ENCODE assay signal across 15 mouse cellular contexts in the genomic region with DNA sequence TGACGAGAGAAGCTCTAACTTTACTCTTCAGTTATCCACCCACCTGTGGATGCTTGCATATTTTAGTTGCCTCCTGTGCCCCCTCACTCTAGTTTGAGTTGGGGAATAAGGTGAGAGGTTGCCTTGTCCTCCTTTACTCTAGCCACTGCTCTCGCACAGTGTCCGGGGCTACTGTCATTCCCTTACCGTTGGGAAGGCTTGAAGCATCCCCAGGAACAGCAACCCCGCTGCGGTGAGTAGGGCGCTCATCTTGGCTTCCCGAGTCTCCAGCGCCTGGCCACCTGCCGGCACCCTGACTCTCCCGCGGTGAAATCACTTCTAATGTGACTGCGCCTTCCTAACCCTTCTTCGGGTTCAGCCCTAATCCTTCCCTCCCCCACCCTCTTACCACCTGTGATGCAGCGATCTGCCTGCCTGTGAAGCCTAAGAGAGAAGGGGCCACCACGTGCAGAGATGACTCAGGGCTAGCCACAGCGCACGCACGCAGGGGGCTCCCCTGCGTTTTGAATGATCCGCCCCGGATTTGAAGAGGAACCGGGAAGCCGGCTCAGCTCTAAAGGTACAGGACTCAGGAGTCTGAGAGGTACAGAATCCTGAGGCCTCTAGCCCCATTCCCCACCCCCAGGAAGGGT. TPM values are rescaled to one million over a fixed set of nuclear protein-coding genes. Genes with fewer than 3 reads are reported as not detected.
DNase-seq lines count a peak whose midpoint lies in the region; ATAC-seq and TF ChIP-seq lines count a peak whose summit lies in the region.
"Had no signal": no experiment of that assay in that cellular context is flagged by ENCODE, and none has a peak within 500 bp of the region (broad histone marks: within the 10 kb centered on the region; RNA-seq: fewer than 3 reads in every experiment).

Tnfrsf8 (minus strand) TSS at position 329 of the 632 bp plus-strand sequence.

- H3K27me3 ChIP-seq in midbrain, postnatal 0 days (ENCODE audit: insufficient read depth, low read length), result peaks cover 4% of the 10 kb centered on the region; the same call in 1 of the 2 replicates
- H3K27me3 ChIP-seq in midbrain, embryonic 11.5 days (ENCODE audit: control insufficient read depth, insufficient read depth, low read length), result no peaks in the 10 kb centered on the region; the same call in 1 of the 2 replicates

- intact Hi-C loops in left cerebral cortex, postnatal 36 days (cut with DNase I), result no loop called here

- no peak within 1 kb of the TSS for H3K9ac ChIP-seq in midbrain, postnatal 0 days (replicated peaks; ENCODE audit: low read length, poor library complexity, severe bottlenecking)
- H3K9ac ChIP-seq in midbrain, embryonic 11.5 days (ENCODE audit: low read length), result no peak within 1 kb of the TSS
- H3K9ac ChIP-seq: forebrain, embryonic 12.5 days; limb, embryonic 12.5 days had no signal

- DNase-seq in midbrain, postnatal 0 days (ENCODE audit: low spot score), result no peak
- no peak for DNase-seq in midbrain, embryonic 11.5 days (ENCODE audit: low spot score, missing footprints)
- DNase-seq in T-cell, adult 2 months (ENCODE audit: low spot score), result peak; percentile 48
- peak; percentile 75 for DNase-seq in thymus, postnatal 4 days
- no peak for DNase-seq in left cerebral cortex, postnatal 36 days (ENCODE audit: low spot score in 2 of 2)
- no peak for DNase-seq in MN1 (ENCODE audit: low spot score)
- DNase-seq: adrenal gland, postnatal 36 days; cerebellum, adult 18-20 months; heart, adult 2 months; lung, adult 2 months; spleen, adult 18-20 months had no signal

- ATAC-seq in midbrain, postnatal 0 days (ENCODE audit: low FRiP score), result no peak
- ATAC-seq in midbrain, embryonic 11.5 days (ENCODE audit: low FRiP score), result no peak
- peak; percentile 49 for ATAC-seq in megakaryocyte progenitor cell, adult 5-6 weeks (replicated peaks; ENCODE audit: poor library complexity)

- no peak within 1 kb of the TSS for H3K27ac ChIP-seq in midbrain, postnatal 0 days (ENCODE audit: low read depth, low read length)
- no peak within 1 kb of the TSS for H3K27ac ChIP-seq in midbrain, embryonic 11.5 days (ENCODE audit: low read depth, low read length)
- H3K27ac ChIP-seq: forebrain, embryonic 12.5 days; heart, adult 2 months; limb, embryonic 12.5 days; midbrain, embryonic 10.5 days had no signal

- no peaks in the 10 kb centered on the region for H3K9me3 ChIP-seq in midbrain, postnatal 0 days (ENCODE audit: low read length)
- H3K9me3 ChIP-seq in midbrain, embryonic 11.5 days (ENCODE audit: control insufficient read depth, low read length), result no peaks in the 10 kb centered on the region
- H3K9me3 ChIP-seq: forebrain, embryonic 12.5 days; limb, embryonic 12.5 days had no signal

- no peak for TF ChIP-seq CTCF in midbrain, postnatal 0 days (IDR thresholded peaks at IDR 0.05)

- peak within 1 kb of the TSS; percentile 13 for H3K4me2 ChIP-seq in midbrain, postnatal 0 days (ENCODE audit: low read depth, low read length, poor library complexity, severe bottlenecking)
- no peak within 1 kb of the TSS for H3K4me2 ChIP-seq in midbrain, embryonic 11.5 days
- H3K4me2 ChIP-seq: forebrain, embryonic 12.5 days; limb, embryonic 12.5 days had no signal

- no peaks in the 10 kb centered on the region for H3K4me1 ChIP-seq in midbrain, postnatal 0 days (ENCODE audit: insufficient read depth, low read length)
- no peaks in the 10 kb centered on the region for H3K4me1 ChIP-seq in midbrain, embryonic 11.5 days (ENCODE audit: control insufficient read depth, insufficient read depth, low read length)
- H3K4me1 ChIP-seq: forebrain, embryonic 12.5 days; limb, embryonic 12.5 days had no signal

- peak within 1 kb of the TSS; percentile 9; the same call in 1 of the 2 replicates for H3K4me3 ChIP-seq in midbrain, postnatal 0 days (ENCODE audit: low read depth, low read length)
- no peak within 1 kb of the TSS for H3K4me3 ChIP-seq in midbrain, embryonic 11.5 days (ENCODE audit: low read depth, low read length)
- H3K4me3 ChIP-seq: forebrain, embryonic 12.5 days; heart, adult 2 months; limb, embryonic 12.5 days; midbrain, embryonic 10.5 days had no signal

- H3K36me3 ChIP-seq in midbrain, postnatal 0 days (ENCODE audit: insufficient read depth, low read length), result no peaks in the 10 kb centered on the region
- H3K36me3 ChIP-seq in midbrain, embryonic 11.5 days (ENCODE audit: control insufficient read depth, insufficient read depth, low read length), result no peaks in the 10 kb centered on the region
- H3K36me3 ChIP-seq: forebrain, embryonic 12.5 days; limb, embryonic 12.5 days; midbrain, embryonic 10.5 days had no signal

- 3% methylated on average over 24 of the region's 24 CpGs for WGBS in midbrain, postnatal 0 days
- WGBS in midbrain, embryonic 11.5 days, result 2% methylated on average over 24 of the region's 24 CpGs

RNA-seq across cellular contexts. Expression of gene Tnfrsf8, which starts in this region (rescaled TPM):
- 3.3 and 3.7 TPM in 2 replicates for total RNA-seq in midbrain, postnatal 0 days (2014; rRNA removed)
- polyA plus RNA-seq in midbrain, postnatal 0 days (2015; fragmentation: Nextera tagmentation; extraction: Ambion mirVana), result 3.0 TPM in 2 replicates
- polyA plus RNA-seq in midbrain, embryonic 11.5 days (2014; fragmentation: Nextera tagmentation; extraction: Ambion mirVana), result 0.04 TPM in 1 of 2 replicates, not detected in the other
- total RNA-seq in megakaryocyte progenitor cell, adult 5-6 weeks (2015), result 1.4 TPM in 2 replicates
- total RNA-seq in megakaryocyte progenitor cell, adult 5-6 weeks (2017), result 0.74 and 1.1 TPM in 2 replicates
- total RNA-seq in left cerebral cortex, postnatal 36 days (2021), result 1 to 10 TPM in 1 of 2 experiments, under 1 TPM in 1; 0.77 to 1.3 TPM
- polyA plus RNA-seq: midbrain, embryonic 10.5 days had no signal

Comparison
In these comparisons a context has a peak if more than half of its experiments do, and no peak if none do; other contexts are left out.
1. DNase-seq: peak in T-cell, adult 2 months (single experiment) and thymus, postnatal 4 days (single experiment); none in midbrain, postnatal 0 days (single experiment), midbrain, embryonic 11.5 days (single experiment), left cerebral cortex, postnatal 36 days (0 of 2) and MN1 (single experiment).